Mouse (Mus musculus): Measurements from ENCODE around the gene Myh7.

DNA sequence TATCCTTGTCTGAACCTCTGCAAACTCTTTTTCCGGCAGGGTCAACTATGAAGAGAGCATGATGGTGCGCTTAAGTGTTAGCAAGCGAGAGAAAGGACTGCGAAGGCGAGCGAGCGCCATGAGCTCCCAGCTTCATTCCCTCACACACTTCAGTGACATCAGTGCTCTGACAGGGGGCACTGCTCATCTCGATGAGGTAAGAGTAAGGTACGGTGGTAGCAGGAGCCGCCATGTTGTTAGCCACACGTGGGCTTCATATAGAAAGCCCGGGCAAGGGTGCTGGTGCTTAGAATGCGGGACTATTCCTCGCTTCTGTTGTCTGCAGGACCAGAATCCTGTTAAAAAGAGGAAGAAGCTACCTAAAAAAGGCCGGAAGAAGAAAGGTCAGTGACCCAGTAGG is 28.6 kb upstream of the Myh7 start:
- no peak for TF ChIP-seq CTCF (IDR thresholded peaks at IDR 0.05; ENCODE audit: borderline replicate concordance, extremely low read depth, insufficient read depth, insufficient read length)
- no peak for TF ChIP-seq POLR2A (IDR thresholded peaks at IDR 0.05; ENCODE audit: borderline replicate concordance, extremely low read depth, insufficient read depth, insufficient read length, poor library complexity, severe bottlenecking)
